Comparison of ENCODE assay signal across 9 mouse cellular contexts in genomic region chr6:125132470-125132869, GRCm38 (mm10). TPM values are rescaled to one million over a fixed set of nuclear protein-coding genes. Genes with fewer than 3 reads are reported as not detected.
DNase-seq lines count a peak whose midpoint lies in the region; ATAC-seq and TF ChIP-seq lines count a peak whose summit lies in the region.
"Had no signal": no experiment of that assay in that cellular context is flagged by ENCODE, and none has a peak within 500 bp of the region (broad histone marks: within the 10 kb centered on the region; RNA-seq: fewer than 3 reads in every experiment).

No protein-coding gene starts in this region.

- peak overlapping the region; percentile 86 for H3K4me2 ChIP-seq in embryonic facial prominence, embryonic 13.5 days
- peak overlapping the region; percentile 92 for H3K4me2 ChIP-seq in intestine, embryonic 15.5 days (replicated peaks)
- H3K4me2 ChIP-seq in neural tube, embryonic 12.5 days (replicated peaks) = peak overlapping the region; percentile 95

- no peak overlapping the region for H3K27ac ChIP-seq in embryonic facial prominence, embryonic 13.5 days
- H3K27ac ChIP-seq in intestine, embryonic 15.5 days = 0 out of 2 replicates have a peak overlapping the region, but pooled peaks have one; percentile 94
- H3K27ac ChIP-seq in neural tube, embryonic 12.5 days = no peak overlapping the region

- ATAC-seq in embryonic facial prominence, embryonic 13.5 days (ENCODE audit: insufficient number of reproducible peaks, insufficient read depth, low FRiP score, low TSS enrichment, low read depth) = no peak
- ATAC-seq in intestine, embryonic 15.5 days = 0 out of 2 replicates have a peak, but pooled peaks have one; percentile 1
- ATAC-seq in neural tube, embryonic 12.5 days (ENCODE audit: low FRiP score, low read depth) = no peak

- H3K4me1 ChIP-seq in lung, adult 2 months (ENCODE audit: control insufficient read depth, insufficient read depth, low read length) = peaks cover 4% of the 10 kb centered on the region
- peaks cover 16% of the 10 kb centered on the region for H3K4me1 ChIP-seq in embryonic facial prominence, embryonic 13.5 days
- no peaks in the 10 kb centered on the region; the same call in 1 of the 2 replicates for H3K4me1 ChIP-seq in intestine, embryonic 15.5 days (replicated peaks)
- peaks cover 10% of the 10 kb centered on the region for H3K4me1 ChIP-seq in neural tube, embryonic 12.5 days

- peak overlapping the region; percentile 85 for H3K4me3 ChIP-seq in lung, adult 2 months (replicated peaks; ENCODE audit: extremely low read depth, low read depth, low read length)
- H3K4me3 ChIP-seq in embryonic facial prominence, embryonic 13.5 days = peak overlapping the region; percentile 68
- peak overlapping the region; percentile 78 for H3K4me3 ChIP-seq in intestine, embryonic 15.5 days (replicated peaks)
- peak overlapping the region; percentile 87 for H3K4me3 ChIP-seq in neural tube, embryonic 12.5 days

- H3K36me3 ChIP-seq in embryonic facial prominence, embryonic 13.5 days = peaks cover 70% of the 10 kb centered on the region
- peaks cover 41% of the 10 kb centered on the region for H3K36me3 ChIP-seq in intestine, embryonic 15.5 days
- peaks cover 64% of the 10 kb centered on the region for H3K36me3 ChIP-seq in neural tube, embryonic 12.5 days

- no peak for TF ChIP-seq POLR2A in lung, adult 2 months (IDR thresholded peaks at IDR 0.05; ENCODE audit: borderline replicate concordance, extremely low read depth, low read depth, low read length)

- H3K9me3 ChIP-seq in embryonic facial prominence, embryonic 13.5 days = no peaks in the 10 kb centered on the region
- no peaks in the 10 kb centered on the region for H3K9me3 ChIP-seq in intestine, embryonic 15.5 days
- H3K9me3 ChIP-seq in neural tube, embryonic 12.5 days = no peaks in the 10 kb centered on the region

- 4% methylated on average over 11 of the region's 11 CpGs for WGBS in lung, adult 2 months
- 8% methylated on average over 11 of the region's 11 CpGs for WGBS in embryonic facial prominence, embryonic 13.5 days
- 6% methylated on average over 11 of the region's 11 CpGs for WGBS in intestine, embryonic 15.5 days
- 8% methylated on average over 11 of the region's 11 CpGs for WGBS in neural tube, embryonic 12.5 days

- no peaks in the 10 kb centered on the region for H3K27me3 ChIP-seq in embryonic facial prominence, embryonic 13.5 days
- H3K27me3 ChIP-seq in intestine, embryonic 15.5 days (replicated peaks) = no peaks in the 10 kb centered on the region
- H3K27me3 ChIP-seq in neural tube, embryonic 12.5 days (replicated peaks) = no peaks in the 10 kb centered on the region

- TF ChIP-seq CTCF in lung, adult 2 months (IDR thresholded peaks at IDR 0.05; ENCODE audit: insufficient read depth, low read length) = no peak

- peak overlapping the region; percentile 79 for H3K9ac ChIP-seq in embryonic facial prominence, embryonic 13.5 days
- H3K9ac ChIP-seq in intestine, embryonic 15.5 days = peak overlapping the region; percentile 85
- peak overlapping the region; percentile 56 for H3K9ac ChIP-seq in neural tube, embryonic 12.5 days

- DNase-seq in lung, adult 2 months = no peak
- no peak for DNase-seq in lung, postnatal 10 days
- no peak for DNase-seq in right cerebral cortex, adult 18-20 months
- no peak for DNase-seq in cerebellum, adult 8-10 months
- no peak for DNase-seq in right cerebral cortex, postnatal 36 days (ENCODE audit: low spot score in 2 of 2)
- DNase-seq: kidney, postnatal 14 days had no signal

RNA-seq across cellular contexts. Expression of gene Nop2, which starts 0.8 kb away (rescaled TPM):
- polyA plus RNA-seq in lung, adult 2 months (2012; rRNA removed) = 10.1 and 13.6 TPM in 2 replicates
- 62.5 and 69.3 TPM in 2 replicates for polyA plus RNA-seq in embryonic facial prominence, embryonic 13.5 days (2015; fragmentation: Nextera tagmentation; extraction: Ambion mirVana)
- polyA plus RNA-seq in intestine, embryonic 15.5 days (2015; fragmentation: Nextera tagmentation; extraction: Ambion mirVana) = 68.1 and 70.3 TPM in 2 replicates
- polyA plus RNA-seq in neural tube, embryonic 12.5 days (2016; fragmentation: Nextera tagmentation; extraction: Ambion mirVana) = 53.9 and 56.3 TPM in 2 replicates

RNA-seq across cellular contexts. Expression of gene Iffo1, which starts 12.6 kb away (rescaled TPM):
- polyA plus RNA-seq in lung, adult 2 months (2012; rRNA removed) = 45.0 and 51.0 TPM in 2 replicates
- 15.5 and 17.6 TPM in 2 replicates for polyA plus RNA-seq in embryonic facial prominence, embryonic 13.5 days (2015; fragmentation: Nextera tagmentation; extraction: Ambion mirVana)
- 6.9 and 7.2 TPM in 2 replicates for polyA plus RNA-seq in intestine, embryonic 15.5 days (2015; fragmentation: Nextera tagmentation; extraction: Ambion mirVana)
- 21.9 and 22.6 TPM in 2 replicates for polyA plus RNA-seq in neural tube, embryonic 12.5 days (2016; fragmentation: Nextera tagmentation; extraction: Ambion mirVana)

RNA-seq across cellular contexts. Expression of gene Gapdh, which starts 33.8 kb away (rescaled TPM):
- polyA plus RNA-seq in lung, adult 2 months (2012; rRNA removed) = 1,317 and 1,826 TPM in 2 replicates
- polyA plus RNA-seq in embryonic facial prominence, embryonic 13.5 days (2015; fragmentation: Nextera tagmentation; extraction: Ambion mirVana) = 1,482 and 1,867 TPM in 2 replicates
- polyA plus RNA-seq in intestine, embryonic 15.5 days (2015; fragmentation: Nextera tagmentation; extraction: Ambion mirVana) = 2,230 and 2,316 TPM in 2 replicates
- 1,605 and 1,721 TPM in 2 replicates for polyA plus RNA-seq in neural tube, embryonic 12.5 days (2016; fragmentation: Nextera tagmentation; extraction: Ambion mirVana)

RNA-seq across cellular contexts. Expression of gene Chd4, which starts 36.7 kb away (rescaled TPM):
- polyA plus RNA-seq in lung, adult 2 months (2012; rRNA removed) = 108 and 129 TPM in 2 replicates
- 83.3 and 91.2 TPM in 2 replicates for polyA plus RNA-seq in embryonic facial prominence, embryonic 13.5 days (2015; fragmentation: Nextera tagmentation; extraction: Ambion mirVana)
- polyA plus RNA-seq in intestine, embryonic 15.5 days (2015; fragmentation: Nextera tagmentation; extraction: Ambion mirVana) = 62.3 and 62.6 TPM in 2 replicates
- 115 and 121 TPM in 2 replicates for polyA plus RNA-seq in neural tube, embryonic 12.5 days (2016; fragmentation: Nextera tagmentation; extraction: Ambion mirVana)

RNA-seq across cellular contexts. Expression of gene Ncapd2, which starts 59.0 kb away (rescaled TPM):
- 15.5 and 34.2 TPM in 2 replicates for polyA plus RNA-seq in lung, adult 2 months (2012; rRNA removed)
- polyA plus RNA-seq in embryonic facial prominence, embryonic 13.5 days (2015; fragmentation: Nextera tagmentation; extraction: Ambion mirVana) = 150 and 163 TPM in 2 replicates
- polyA plus RNA-seq in intestine, embryonic 15.5 days (2015; fragmentation: Nextera tagmentation; extraction: Ambion mirVana) = 83.3 and 96.9 TPM in 2 replicates
- polyA plus RNA-seq in neural tube, embryonic 12.5 days (2016; fragmentation: Nextera tagmentation; extraction: Ambion mirVana) = 131 and 140 TPM in 2 replicates
